Mouse (Mus musculus) layer of hippocampus, adult 8-10 months (tissue): ENCODE results near the gene Dicer1. TPM values are rescaled to one million over a fixed set of nuclear protein-coding genes. Genes with fewer than 3 reads are reported as not detected.
"Not testable (repeated sequence)": the region's sequence is repeated elsewhere in the genome, so short reads cannot be mapped to it uniquely, and the experiment has no call there.

Experiments used
- DNase-seq, 2 experiments: peaks; one replicate each; pipeline ENCODE4 v3.0.0; 2022; ENCODE audit warnings: low spot score in 2 of 2
- total RNA-seq, 4 experiments: library from RNA; stranded (reverse); gene quantifications; 2 replicates each; pipeline ENCODE4 v1.2.4; 2022

Dicer1 gene
- total RNA-seq, 4 experiments from 2014 or later, result 40.4 to 46.2 (median 43.4) TPM

GRCm38 (mm10) chr12:104740841-104741787 is 10.6 kb downstream of the Dicer1 start:
- DNase-seq, result no peak

GRCm38 (mm10) chr12:104738931-104739330 is 12.8 kb downstream of the Dicer1 start:
- DNase-seq, result no peak

GRCm38 (mm10) chr12:104738446-104738845 is 13.3 kb downstream of the Dicer1 start:
- no peak for DNase-seq

- DNase-seq, result peak in 1 of 2 experiments; percentile 32
Observed at GRCm38 (mm10) chr12:104737666-104738065, 14.1 kb downstream of the Dicer1 start.

- no peak for DNase-seq
Observed at GRCm38 (mm10) chr12:104735993-104736395, 15.8 kb downstream of the Dicer1 start.

- DNase-seq, result no peak
Observed at GRCm38 (mm10) chr12:104733165-104733564, 18.6 kb downstream of the Dicer1 start.

- DNase-seq, result no peak
Observed at GRCm38 (mm10) chr12:104731782-104732181, 20.0 kb downstream of the Dicer1 start.

GRCm38 (mm10) chr12:104726436-104726835 is 25.3 kb downstream of the Dicer1 start:
- DNase-seq, result not testable (repeated sequence)

- no peak for DNase-seq
Observed at GRCm38 (mm10) chr12:104722056-104722455, 29.7 kb downstream of the Dicer1 start.

GRCm38 (mm10) chr12:104721011-104721410 is 30.7 kb downstream of the Dicer1 start:
- DNase-seq, result peak in 1 of 2 experiments; percentile 31

- no peak for DNase-seq
Observed at GRCm38 (mm10) chr12:104718956-104719355, 32.8 kb downstream of the Dicer1 start.

GRCm38 (mm10) chr12:104716409-104716808 is 35.3 kb downstream of the Dicer1 start:
- DNase-seq, result no peak

GRCm38 (mm10) chr12:104715453-104715852 is 36.3 kb downstream of the Dicer1 start:
- DNase-seq, result no peak

GRCm38 (mm10) chr12:104700266-104700665 is 51.5 kb downstream of the Dicer1 start:
- no peak for DNase-seq

GRCm38 (mm10) chr12:104699753-104700152 is 52.0 kb downstream of the Dicer1 start:
- no peak for DNase-seq

GRCm38 (mm10) chr12:104695514-104695913 is 56.2 kb downstream of the Dicer1 start:
- no peak for DNase-seq

GRCm38 (mm10) chr12:104692864-104693263 is 58.9 kb downstream of the Dicer1 start:
- no peak for DNase-seq

- DNase-seq, result no peak
Observed at GRCm38 (mm10) chr12:104690412-104690811, 61.3 kb downstream of the Dicer1 start.

- no peak for DNase-seq
Observed at GRCm38 (mm10) chr12:104688870-104689269, 62.9 kb downstream of the Dicer1 start.

- no peak for DNase-seq
Observed at GRCm38 (mm10) chr12:104684411-104684931, 67.3 kb downstream of the Dicer1 start.

- DNase-seq, result no peak
Observed at GRCm38 (mm10) chr12:104679819-104680132, 72.0 kb downstream of the Dicer1 start.

GRCm38 (mm10) chr12:104679121-104679818 is 72.5 kb downstream of the Dicer1 start:
- DNase-seq, result no peak
